Mouse (Mus musculus) embryonic facial prominence, embryonic 12.5 days (tissue): ENCODE measurements around the gene Actn2. TPM values are rescaled to one million over a fixed set of nuclear protein-coding genes. Genes with fewer than 3 reads are reported as not detected.

Source experiments
- ATAC-seq: fragments of 200-750 bp; cut with Nextera tagmentation; 2 replicates; pipeline ENCODE4 v1.8.0; 2017; ENCODE audit not compliant: insufficient number of reproducible peaks, insufficient read depth, low FRiP score, low TSS enrichment
- H3K27ac ChIP-seq: fragments of 300-500 bp; sonication (generic); 2 replicates; pipeline ENCODE4 v1.5.1; 2016; ENCODE audit warnings: mild to moderate bottlenecking
- H3K27me3 ChIP-seq: fragments of 300-500 bp; sonication (generic); 2 replicates; pipeline ENCODE4 v1.6.1; 2016; ENCODE audit warnings: mild to moderate bottlenecking, moderate library complexity
- H3K36me3 ChIP-seq: fragments of 300-500 bp; sonication (generic); 2 replicates; pipeline ENCODE4 v1.6.1; 2016; ENCODE audit warnings: mild to moderate bottlenecking
- H3K4me1 ChIP-seq: fragments of 300-500 bp; sonication (generic); 2 replicates; pipeline ENCODE4 v1.6.1; 2016
- H3K4me2 ChIP-seq: fragments of 300-500 bp; sonication (generic); replicated peaks from 2 replicates; pipeline ENCODE4 v1.6.1; 2016; ENCODE audit warnings: mild to moderate bottlenecking, moderate library complexity
- H3K4me3 ChIP-seq: fragments of 300-500 bp; sonication (generic); 2 replicates; pipeline ENCODE4 v1.5.1; 2016; ENCODE audit warnings: mild to moderate bottlenecking
- H3K9ac ChIP-seq: fragments of 300-500 bp; sonication (generic); 2 replicates; pipeline ENCODE4 v1.6.1; 2016; ENCODE audit warnings: mild to moderate bottlenecking, moderate library complexity
- H3K9me3 ChIP-seq: fragments of 300-500 bp; sonication (generic); 2 replicates; pipeline ENCODE4 v1.6.1; 2016; ENCODE audit warnings: mild to moderate bottlenecking, moderate library complexity
- WGBS: fragments of 180-500 bp; shearing (Covaris S2); methylation state at CpG from one replicate; pipeline ENCODE4 v1.1.7; 2016; 5-methylcytosine and 5-hydroxymethylcytosine counted together
- polyA plus RNA-seq: library from polyadenylated mRNA; unstranded; fragments of >200 nt; fragmentation: Nextera tagmentation; extraction: Ambion mirVana; gene quantifications from 2 replicates; pipeline ENCODE4 v1.2.1, GENCODE M21; 2016

Actn2 gene
- polyA plus RNA-seq, 1 experiment from 2014 or later, result 36.1 TPM

GRCm38 (mm10) chr13:12341447-12341846, 887 bp upstream of the Actn2 start:
- Histone ChIP-seq H3K9me3 (no peaks in the 10 kb centered on the region), H3K4me1 (0 out of 2 replicates have a peak, but pooled peaks cover 7% of the 10 kb centered on the region), H3K27ac (no peak overlapping the region), H3K4me3 (no peak overlapping the region), H3K9ac (no peak overlapping the region), H3K36me3 (no peaks in the 10 kb centered on the region), H3K27me3 (no peaks in the 10 kb centered on the region), H3K4me2 (no peak overlapping the region)
- ATAC-seq, result no peak
- 53% methylated on average over 6 of the region's 6 CpGs for WGBS

DNA sequence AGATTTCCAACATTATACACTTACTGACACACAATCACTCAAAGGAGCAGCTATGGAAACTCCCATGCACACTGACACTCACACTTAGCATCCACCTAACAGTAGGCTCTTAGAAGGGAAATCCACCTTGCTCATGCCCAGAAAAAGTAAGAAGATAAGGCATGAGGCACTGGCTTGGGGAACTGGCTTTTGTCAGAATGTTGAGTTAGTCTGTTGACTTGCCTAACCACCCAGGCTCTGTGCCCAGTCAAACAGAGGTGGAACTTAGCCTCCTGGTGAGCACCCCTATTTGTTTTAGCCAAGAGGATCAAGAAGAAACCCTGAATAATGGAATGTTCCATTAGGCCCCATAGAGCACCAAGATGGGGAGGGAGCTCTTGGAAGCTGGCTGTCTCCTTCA, 1.1 kb downstream of the Actn2 start:
- Histone ChIP-seq H3K4me2 (no peak overlapping the region), H3K27me3 (no peaks in the 10 kb centered on the region), H3K27ac (no peak overlapping the region), H3K9me3 (no peaks in the 10 kb centered on the region), H3K9ac (no peak overlapping the region), H3K4me1 (0 out of 2 replicates have a peak, but pooled peaks cover 7% of the 10 kb centered on the region), H3K36me3 (no peaks in the 10 kb centered on the region), H3K4me3 (0 out of 2 replicates have a peak overlapping the region, but pooled peaks have one; percentile 38)
- ATAC-seq, result no peak

DNA sequence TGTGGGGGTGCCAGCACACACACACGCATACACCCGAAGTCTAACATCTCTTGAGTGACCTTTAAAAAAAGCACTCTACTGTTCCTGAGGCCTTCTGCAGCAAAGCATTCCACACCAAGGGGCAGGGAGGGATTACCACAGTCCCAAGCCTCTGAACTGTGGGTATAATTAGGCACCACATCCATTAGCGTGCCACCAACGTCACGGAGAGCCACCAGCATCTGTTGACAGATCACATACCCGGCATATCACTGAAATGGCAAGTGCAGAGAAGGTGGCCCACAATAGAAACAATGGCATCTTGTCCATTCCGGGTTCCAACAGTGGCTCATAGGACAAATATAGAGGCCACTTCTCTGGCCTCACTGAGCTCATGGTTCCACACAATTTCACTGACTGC, 2.8 kb downstream of the Actn2 start:
- 79% methylated on average over 7 of the region's 7 CpGs for WGBS
- no peak for ATAC-seq
- H3K9me3 ChIP-seq, result no peaks in the 10 kb centered on the region

GRCm38 (mm10) chr13:12334016-12334415, 6.5 kb downstream of the Actn2 start:
- Histone ChIP-seq H3K9ac (no peak overlapping the region), H3K27me3 (no peaks in the 10 kb centered on the region), H3K36me3 (no peaks in the 10 kb centered on the region), H3K4me3 (no peak overlapping the region), H3K4me2 (no peak overlapping the region), H3K27ac (no peak overlapping the region), H3K9me3 (no peaks in the 10 kb centered on the region), H3K4me1 (no peaks in the 10 kb centered on the region)
- no peak for ATAC-seq
- 68% methylated on average over 12 of the region's 12 CpGs for WGBS

More for the DNA sequence above, 2.8 kb downstream of the Actn2 start:
- H3K36me3 ChIP-seq, result no peaks in the 10 kb centered on the region
- 0 out of 2 replicates have a peak, but pooled peaks cover 7% of the 10 kb centered on the region for H3K4me1 ChIP-seq
- H3K9ac ChIP-seq, result no peak overlapping the region
- no peak overlapping the region for H3K4me2 ChIP-seq
- no peaks in the 10 kb centered on the region for H3K27me3 ChIP-seq
- no peak overlapping the region for H3K27ac ChIP-seq
- H3K4me3 ChIP-seq, result no peak overlapping the region

DNA sequence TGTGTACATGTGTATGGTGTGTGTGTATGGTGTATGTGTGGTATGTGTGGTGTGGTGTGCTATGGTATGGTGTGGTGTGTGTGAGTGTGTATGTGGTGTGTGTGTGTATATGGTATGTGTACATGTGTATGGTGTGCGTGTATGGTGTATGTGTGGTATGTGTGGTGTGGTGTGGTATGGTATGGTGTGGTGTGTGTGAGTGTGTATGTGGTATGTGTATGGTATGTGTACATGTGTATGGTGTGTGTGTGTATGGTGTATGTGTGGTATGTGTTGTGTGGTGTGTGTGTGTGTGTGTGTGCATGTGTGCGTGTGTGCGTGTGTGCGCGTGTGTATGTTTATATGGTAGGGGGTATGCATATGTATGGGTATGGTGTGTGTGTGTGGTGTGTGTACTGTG, 9.0 kb downstream of the Actn2 start:
- Histone ChIP-seq H3K4me2 (no peak overlapping the region), H3K4me1 (no peaks in the 10 kb centered on the region), H3K27me3 (no peaks in the 10 kb centered on the region), H3K9ac (no peak overlapping the region), H3K36me3 (no peaks in the 10 kb centered on the region), H3K9me3 (no peaks in the 10 kb centered on the region), H3K4me3 (no peak overlapping the region), H3K27ac (no peak overlapping the region)
- 99% methylated on average over 5 of the region's 5 CpGs for WGBS
- ATAC-seq, result 0 out of 2 replicates have a peak, but pooled peaks have one; percentile 56

- WGBS, result 86% methylated on average over 4 of the region's 4 CpGs
- Histone ChIP-seq H3K9ac (no peak overlapping the region), H3K36me3 (no peaks in the 10 kb centered on the region), H3K4me2 (no peak overlapping the region), H3K4me1 (no peaks in the 10 kb centered on the region), H3K27me3 (no peaks in the 10 kb centered on the region), H3K9me3 (no peaks in the 10 kb centered on the region), H3K27ac (no peak overlapping the region), H3K4me3 (no peak overlapping the region)
- ATAC-seq, result no peak
These were observed 12.2 kb downstream of the Actn2 start for GRCm38 (mm10) chr13:12328392-12328791.

GRCm38 (mm10) chr13:12327577-12327976, 13.0 kb downstream of the Actn2 start:
- Histone ChIP-seq H3K9me3 (no peaks in the 10 kb centered on the region), H3K4me3 (no peak overlapping the region), H3K27ac (no peak overlapping the region), H3K36me3 (no peaks in the 10 kb centered on the region), H3K9ac (no peak overlapping the region), H3K4me1 (no peaks in the 10 kb centered on the region), H3K27me3 (no peaks in the 10 kb centered on the region), H3K4me2 (no peak overlapping the region)
- no peak for ATAC-seq
- 94% methylated on average over 6 of the region's 6 CpGs for WGBS

DNA sequence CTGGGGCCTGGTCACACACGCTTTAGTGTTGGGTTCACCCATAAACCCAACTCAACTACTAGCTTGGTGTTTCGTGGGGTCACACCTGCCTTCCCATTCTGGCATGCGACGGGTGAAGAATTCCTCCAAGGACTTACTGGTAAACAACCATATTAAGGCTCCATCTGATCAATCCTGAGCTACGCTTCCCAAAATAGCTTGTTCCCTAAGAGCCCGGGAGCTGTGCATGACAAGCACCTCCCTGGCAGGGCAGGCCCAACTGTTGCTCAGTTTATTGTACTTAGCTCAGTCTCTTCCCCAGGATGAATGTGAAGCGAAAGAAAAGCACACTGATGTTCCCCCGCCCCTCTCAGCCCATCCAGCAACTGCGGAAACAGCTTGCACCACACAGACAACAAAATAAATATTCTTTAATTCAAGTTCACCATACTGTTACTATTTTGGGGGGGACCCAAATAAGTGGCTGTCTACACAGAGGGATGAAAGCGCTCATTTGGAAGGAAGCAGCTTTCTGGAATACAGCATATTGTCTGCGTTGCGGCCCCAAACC, 17.4 kb downstream of the Actn2 start:
- Histone ChIP-seq H3K9me3 (no peaks in the 10 kb centered on the region), H3K27ac (no peak overlapping the region), H3K27me3 (no peaks in the 10 kb centered on the region), H3K4me3 (no peak overlapping the region), H3K9ac (no peak overlapping the region), H3K4me1 (no peaks in the 10 kb centered on the region), H3K4me2 (no peak overlapping the region), H3K36me3 (no peaks in the 10 kb centered on the region)
- 84% methylated on average over 12 of the region's 12 CpGs for WGBS
- ATAC-seq, result no peak

DNA sequence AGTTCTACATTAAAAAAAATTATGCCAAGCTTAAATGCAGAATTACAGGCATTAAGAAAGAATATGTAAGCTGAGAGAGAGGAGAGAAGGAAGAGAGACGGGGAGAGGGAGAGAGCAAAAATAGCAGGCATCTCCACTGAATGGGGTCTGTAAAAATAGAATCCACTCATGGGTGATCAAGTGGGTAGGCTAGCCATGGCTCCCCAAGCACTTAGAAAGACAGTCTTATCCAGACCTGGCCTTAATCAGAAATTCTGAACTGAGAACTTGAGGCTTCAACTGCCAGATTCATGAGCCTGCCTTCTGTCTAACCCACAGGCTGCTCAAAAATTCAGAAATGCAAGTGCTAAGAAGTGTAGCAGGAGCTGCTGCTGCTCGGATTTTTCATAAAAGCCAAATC, 20.4 kb downstream of the Actn2 start:
- Histone ChIP-seq H3K4me2 (no peak overlapping the region), H3K36me3 (no peaks in the 10 kb centered on the region), H3K9me3 (no peaks in the 10 kb centered on the region), H3K9ac (no peak overlapping the region), H3K4me1 (no peaks in the 10 kb centered on the region), H3K27ac (no peak overlapping the region), H3K27me3 (no peaks in the 10 kb centered on the region), H3K4me3 (no peak overlapping the region)
- no peak for ATAC-seq
- 73% methylated on average over 2 of the region's 2 CpGs for WGBS

DNA sequence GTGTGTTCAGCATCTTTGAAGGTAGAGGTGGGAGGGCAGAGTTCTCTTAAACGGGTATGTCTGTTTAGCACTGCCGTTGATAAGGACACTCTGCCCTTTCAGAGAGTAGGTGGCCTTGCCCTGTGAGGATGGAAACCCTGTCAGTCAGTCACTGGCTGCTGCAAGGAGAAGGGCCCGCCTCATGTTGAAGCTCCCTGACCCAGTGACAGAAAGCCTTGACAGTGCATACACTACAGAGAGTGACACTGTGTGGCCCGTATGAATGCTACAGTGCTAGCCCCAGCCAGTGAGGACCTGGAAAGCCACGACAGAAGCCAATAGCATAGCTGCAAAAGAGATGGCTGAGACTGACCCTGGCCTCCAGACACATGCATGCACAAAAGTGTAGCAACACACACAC, 22.5 kb downstream of the Actn2 start:
- ATAC-seq, result no peak
- no peak overlapping the region for H3K9ac ChIP-seq
- WGBS, result 69% methylated on average over 5 of the region's 5 CpGs

GRCm38 (mm10) chr13:12317191-12317765, 23.3 kb downstream of the Actn2 start:
- Histone ChIP-seq H3K4me3 (no peak overlapping the region), H3K36me3 (no peaks in the 10 kb centered on the region), H3K4me1 (no peaks in the 10 kb centered on the region), H3K9ac (no peak overlapping the region), H3K27ac (no peak overlapping the region), H3K4me2 (no peak overlapping the region), H3K27me3 (no peaks in the 10 kb centered on the region), H3K9me3 (no peaks in the 10 kb centered on the region)
- no peak for ATAC-seq
- WGBS, result 76% methylated on average over 6 of the region's 6 CpGs

More for the DNA sequence above, 22.5 kb downstream of the Actn2 start:
- Histone ChIP-seq H3K27me3 (no peaks in the 10 kb centered on the region), H3K4me2 (no peak overlapping the region), H3K9me3 (no peaks in the 10 kb centered on the region), H3K27ac (no peak overlapping the region), H3K4me3 (no peak overlapping the region), H3K4me1 (no peaks in the 10 kb centered on the region), H3K36me3 (no peaks in the 10 kb centered on the region)

DNA sequence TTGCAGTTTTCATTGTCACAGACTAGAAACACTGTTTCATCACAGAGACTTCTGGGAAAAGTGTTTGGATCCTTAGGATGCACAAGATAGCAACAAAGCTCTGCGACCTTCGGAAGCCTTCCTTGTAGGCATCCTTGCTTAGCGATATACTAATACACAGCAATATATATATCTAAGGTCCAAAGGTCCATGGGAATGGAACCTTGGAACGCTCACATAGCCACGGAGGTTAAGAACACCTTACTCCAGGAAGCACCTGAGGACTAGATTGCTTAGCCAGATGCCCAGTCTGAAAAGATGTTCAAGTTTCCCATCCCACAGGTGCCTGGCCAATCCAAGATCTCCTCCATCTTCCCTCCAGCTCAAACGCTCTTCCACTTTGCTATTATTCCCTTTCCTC, 26.4 kb downstream of the Actn2 start:
- ATAC-seq, result no peak
- WGBS, result 95% methylated on average over 6 of the region's 6 CpGs
- Histone ChIP-seq H3K4me3 (no peak overlapping the region), H3K36me3 (no peaks in the 10 kb centered on the region), H3K4me1 (no peaks in the 10 kb centered on the region), H3K27me3 (no peaks in the 10 kb centered on the region), H3K4me2 (no peak overlapping the region), H3K9me3 (no peaks in the 10 kb centered on the region), H3K9ac (no peak overlapping the region), H3K27ac (no peak overlapping the region)
